Mouse (Mus musculus) heart, adult 10 weeks (tissue): ENCODE measurements around the gene Dpp9. TPM values are rescaled to one million over a fixed set of nuclear protein-coding genes. Genes with fewer than 3 reads are reported as not detected.

Experiments used
- polyA plus RNA-seq: library from polyadenylated mRNA; stranded (reverse); fragments of 350-450 nt; fragmentation: Illumina TruSeq; extraction: RNeasy Lipid Tissue Mini Kit (QIAGEN cat#74804); gene quantifications from one replicate; pipeline ENCODE4 v1.2.3, GENCODE M21; 2014; ENCODE audit warnings: low read depth, low replicate concordance

Gene Dpp9
- 33.3 TPM for polyA plus RNA-seq

GRCm38 (mm10) chr17:56218377-56219191 is at the start of gene Dpp9:
Dpp9 (minus strand) TSS chr17:56218905.

GRCm38 (mm10) chr17:56256239-56256881 is 37.7 kb upstream of the Dpp9 start, which contains the start of gene Fem1a:
Fem1a (plus strand) TSS chr17:56256810.

GRCm38 (mm10) chr17:56183658-56184103 is 35.0 kb downstream of the Dpp9 start, which contains the start of gene Mydgf:
Mydgf (minus strand) TSS chr17:56183920.

GRCm38 (mm10) chr17:56162231-56162774 is 56.4 kb downstream of the Dpp9 start, which contains the start of gene Tnfaip8l1:
Tnfaip8l1 (plus strand) TSS chr17:56162477.

GRCm38 (mm10) chr17:56139858-56140595 is 78.7 kb downstream of the Dpp9 start, which contains the start of gene Sema6b:
Sema6b (minus strand) TSS chr17:56140343.

Other genes starting within 250 kb of the Dpp9 start
- 1.4 TPM for gene Shd, start 248.4 kb downstream of the Dpp9 start, polyA plus RNA-seq
- gene Fsd1, start 232.4 kb downstream of the Dpp9 start, polyA plus RNA-seq = not detected
- gene Stap2, start 213.3 kb downstream of the Dpp9 start, polyA plus RNA-seq = 21.5 TPM
- gene Mpnd, start 213.2 kb downstream of the Dpp9 start, polyA plus RNA-seq = 61.8 TPM
- 17.7 TPM for gene Sh3gl1, start 182.3 kb downstream of the Dpp9 start, polyA plus RNA-seq
- gene Chaf1a, start 178.5 kb downstream of the Dpp9 start, polyA plus RNA-seq = 0.94 TPM
- 62.5 TPM for gene Ubxn6, start 143.9 kb downstream of the Dpp9 start, polyA plus RNA-seq
- 54.3 TPM for gene Hdgfl2, start 139.3 kb downstream of the Dpp9 start, polyA plus RNA-seq
- gene Plin4, start 109.1 kb downstream of the Dpp9 start, polyA plus RNA-seq = 155 TPM
- 129 TPM for gene Plin5, start 101.3 kb downstream of the Dpp9 start, polyA plus RNA-seq
- 41.9 TPM for gene Lrg1, start 96.9 kb downstream of the Dpp9 start, polyA plus RNA-seq
- 5.3 TPM for gene Sema6b, start 78.6 kb downstream of the Dpp9 start, polyA plus RNA-seq
- gene Tnfaip8l1, start 56.4 kb downstream of the Dpp9 start, polyA plus RNA-seq = 1.0 TPM
- gene Mydgf, start 35.0 kb downstream of the Dpp9 start, polyA plus RNA-seq = 29.3 TPM
- 87.5 TPM for gene Fem1a, start 37.9 kb upstream of the Dpp9 start, polyA plus RNA-seq
- 6.8 TPM for gene Ticam1, start 57.9 kb upstream of the Dpp9 start, polyA plus RNA-seq
- gene Plin3, start 74.0 kb upstream of the Dpp9 start, polyA plus RNA-seq = 98.2 TPM
- not detected for gene Arrdc5, start 81.4 kb upstream of the Dpp9 start, polyA plus RNA-seq
- gene Uhrf1, start 84.4 kb upstream of the Dpp9 start, polyA plus RNA-seq = 0.84 TPM
- gene Kdm4b, start 107.2 kb upstream of the Dpp9 start, polyA plus RNA-seq = 21.0 TPM